Mouse (Mus musculus) thymus, postnatal 14 days (tissue): ENCODE results near the gene Trappc12.

Experiments used
- DNase-seq: peaks from one replicate; pipeline ENCODE4 v3.0.0; 2021

Trappc12 gene

GRCm38 (mm10) chr12:28732631-28733030, 17.6 kb downstream of the Trappc12 start:
- no peak for DNase-seq

- DNase-seq = no peak
These were observed 23.2 kb downstream of the Trappc12 start for GRCm38 (mm10) chr12:28727061-28727460.

- DNase-seq = no peak
These were observed 24.1 kb downstream of the Trappc12 start for GRCm38 (mm10) chr12:28726204-28726603.

- DNase-seq = no peak
These were observed 25.9 kb downstream of the Trappc12 start for GRCm38 (mm10) chr12:28724366-28724765.

- DNase-seq = no peak
These were observed 32.2 kb downstream of the Trappc12 start for GRCm38 (mm10) chr12:28718106-28718505.

GRCm38 (mm10) chr12:28717066-28717465, 33.2 kb downstream of the Trappc12 start:
- no peak for DNase-seq

- DNase-seq = no peak
These were observed 35.2 kb downstream of the Trappc12 start for GRCm38 (mm10) chr12:28714822-28715632.

GRCm38 (mm10) chr12:28710566-28711185, 39.6 kb downstream of the Trappc12 start:
- DNase-seq = no peak

GRCm38 (mm10) chr12:28708154-28708553, 42.1 kb downstream of the Trappc12 start:
- DNase-seq = no peak

- no peak for DNase-seq
These were observed 45.1 kb downstream of the Trappc12 start for GRCm38 (mm10) chr12:28705204-28705603.

GRCm38 (mm10) chr12:28704381-28704780, 45.9 kb downstream of the Trappc12 start:
- DNase-seq = no peak

- DNase-seq = peak; percentile 18
These were observed 49.0 kb downstream of the Trappc12 start for GRCm38 (mm10) chr12:28701302-28701701.

GRCm38 (mm10) chr12:28700561-28701025, 49.7 kb downstream of the Trappc12 start:
- peak; percentile 18 for DNase-seq

- peak; percentile 30 for DNase-seq
These were observed 50.2 kb downstream of the Trappc12 start for GRCm38 (mm10) chr12:28700101-28700511.

- DNase-seq = peak; percentile 63
These were observed 50.6 kb downstream of the Trappc12 start for GRCm38 (mm10) chr12:28699656-28700055.

GRCm38 (mm10) chr12:28699086-28699485, 51.2 kb downstream of the Trappc12 start:
- DNase-seq = no peak

- no peak for DNase-seq
These were observed 52.3 kb downstream of the Trappc12 start for GRCm38 (mm10) chr12:28697821-28698595.

- DNase-seq = no peak
These were observed 55.5 kb downstream of the Trappc12 start for GRCm38 (mm10) chr12:28694776-28695175.

- DNase-seq = no peak
These were observed 56.0 kb downstream of the Trappc12 start for GRCm38 (mm10) chr12:28694231-28694630.

- no peak for DNase-seq
These were observed 56.5 kb downstream of the Trappc12 start for GRCm38 (mm10) chr12:28693738-28694137.

- DNase-seq = no peak
These were observed 59.5 kb downstream of the Trappc12 start for GRCm38 (mm10) chr12:28690730-28691129.

GRCm38 (mm10) chr12:28688996-28689395, 61.3 kb downstream of the Trappc12 start:
- DNase-seq = no peak

- no peak for DNase-seq
These were observed 63.9 kb downstream of the Trappc12 start for GRCm38 (mm10) chr12:28686199-28686879.
